Mouse (Mus musculus): ENCODE results near the gene P4ha1.
"Not testable (repeated sequence)": the region's sequence is repeated elsewhere in the genome, so short reads cannot be mapped to it uniquely, and the experiment has no call there.

The P4ha1 gene

GRCm38 (mm10) chr10:59368729-59369128, 45.6 kb downstream of the P4ha1 start:
- no peak for DNase-seq (ENCODE audit: low spot score)

DNA sequence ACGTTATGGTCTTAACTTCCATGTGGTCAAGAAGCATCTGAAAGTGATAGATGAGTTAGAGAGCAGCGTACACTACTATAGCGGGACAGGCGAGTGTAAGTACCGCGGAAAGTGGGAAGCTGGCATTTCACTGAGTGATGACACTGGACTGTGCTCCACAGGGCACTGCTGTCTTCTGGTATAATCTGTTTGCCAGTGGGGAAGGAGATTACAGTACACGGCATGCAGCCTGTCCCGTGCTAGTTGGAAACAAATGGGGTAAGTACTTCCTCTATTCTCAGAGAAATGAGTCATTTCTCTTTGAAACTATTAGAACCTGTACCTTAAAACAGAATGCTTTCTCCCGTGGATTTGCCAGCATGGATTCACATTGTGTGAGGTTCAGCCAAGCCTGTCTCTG, 46.3 kb downstream of the P4ha1 start:
- no peak for DNase-seq (ENCODE audit: low spot score)

- no peak for DNase-seq (ENCODE audit: low spot score)
Measured at GRCm38 (mm10) chr10:59377906-59378305, 54.8 kb downstream of the P4ha1 start.

- no peak for DNase-seq (ENCODE audit: low spot score)
Measured at GRCm38 (mm10) chr10:59378728-59379127, 55.6 kb downstream of the P4ha1 start.

DNA sequence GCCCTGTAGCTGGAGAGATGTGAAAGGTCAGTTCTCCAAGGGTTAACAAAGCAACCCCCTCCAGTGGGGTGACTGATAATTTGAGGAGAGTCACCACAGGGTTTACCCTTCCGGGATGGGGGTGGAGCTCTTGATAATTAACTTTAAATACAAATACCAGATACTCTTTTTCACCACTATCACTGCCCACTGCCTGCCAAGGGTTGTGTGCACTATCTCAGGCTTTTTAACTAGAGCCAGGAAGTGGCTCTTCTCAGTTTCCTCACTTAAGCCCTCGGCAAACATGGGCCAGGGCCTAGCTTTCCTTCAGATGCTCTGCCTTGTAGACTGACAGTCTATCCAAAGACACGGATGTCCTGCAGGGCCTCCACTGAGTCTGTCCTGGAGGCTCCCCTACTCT, 56.8 kb downstream of the P4ha1 start:
- DNase-seq (ENCODE audit: low spot score) = no peak

- no peak for DNase-seq (ENCODE audit: low spot score)
Measured at GRCm38 (mm10) chr10:59380411-59380821, 57.3 kb downstream of the P4ha1 start.

- not testable (repeated sequence) for DNase-seq (ENCODE audit: low spot score)
Measured at GRCm38 (mm10) chr10:59381563-59381962, 58.5 kb downstream of the P4ha1 start.

DNA sequence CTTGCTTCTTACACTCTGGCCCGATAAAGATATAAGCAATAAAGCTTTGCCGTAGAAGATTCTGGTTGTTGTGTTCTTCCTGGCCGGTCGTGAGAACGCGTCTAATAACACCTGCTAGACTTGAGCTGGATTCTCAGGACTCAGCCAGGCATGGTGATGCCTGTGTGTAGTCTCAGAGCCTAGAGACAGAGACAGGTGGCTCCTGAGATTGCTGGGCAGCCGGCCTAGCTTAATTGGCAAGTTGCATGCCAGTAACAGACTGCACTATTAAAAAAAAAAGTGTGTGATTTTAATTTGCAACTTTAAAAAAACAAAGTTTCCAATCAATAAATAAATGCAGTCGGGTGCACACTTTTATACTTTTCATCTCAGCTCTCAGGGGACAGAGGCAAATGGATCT, 63.9 kb downstream of the P4ha1 start:
- DNase-seq (ENCODE audit: low spot score) = no peak

DNA sequence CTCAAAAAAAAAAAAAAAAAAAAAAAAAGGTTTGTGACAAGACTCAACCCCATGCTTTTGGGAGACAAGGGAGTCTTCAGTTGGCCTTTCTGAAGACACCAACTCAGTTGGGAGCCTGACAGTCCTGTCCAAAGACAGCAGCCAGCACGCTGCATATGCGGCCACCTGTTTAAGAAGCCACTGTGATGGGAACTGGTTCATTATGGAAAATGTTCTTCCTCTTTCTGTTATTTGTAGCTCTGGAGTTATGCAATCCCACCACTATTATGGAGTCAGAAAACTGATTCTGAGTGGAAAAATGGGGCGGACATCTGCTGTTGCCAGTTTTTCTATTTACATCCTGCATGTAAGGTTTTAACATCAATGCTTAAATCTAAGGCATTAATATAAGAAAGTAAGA, 66.6 kb downstream of the P4ha1 start:
- DNase-seq (ENCODE audit: low spot score) = no peak

GRCm38 (mm10) chr10:59391907-59392306, 68.8 kb downstream of the P4ha1 start:
- no peak for DNase-seq (ENCODE audit: low spot score)

DNA sequence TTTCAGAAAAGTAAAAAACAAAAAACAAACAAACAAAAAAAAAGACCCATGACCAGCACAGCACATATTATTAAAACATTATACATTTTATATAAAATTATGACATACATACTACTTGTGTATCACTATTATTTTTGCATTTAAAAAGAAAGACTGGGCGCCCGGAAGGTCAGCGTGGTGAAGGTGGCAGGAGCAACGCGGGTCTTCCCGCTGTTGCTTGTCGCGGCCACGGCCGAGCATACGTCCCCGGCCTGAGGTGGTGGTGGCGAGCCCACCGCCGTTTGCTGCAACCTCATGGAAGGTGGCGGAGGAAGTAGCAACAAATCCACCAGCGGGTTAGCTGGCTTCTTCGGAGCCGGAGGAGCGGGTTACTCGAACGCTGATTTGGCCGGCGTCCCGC, 72.4 kb downstream of the P4ha1 start, which contains the start of gene Gm10273:
Gene Gm10273, plus strand, starts transcription at position 172 of the 400 bp plus-strand sequence.
- DNase-seq (ENCODE audit: low spot score) = not testable (repeated sequence)

GRCm38 (mm10) chr10:59402899-59403792, 80.0 kb downstream of the P4ha1 start, which contains the start of gene Pla2g12b:
Gene Pla2g12b (plus strand): TSS chr10:59403660.
- DNase-seq (ENCODE audit: low spot score) = no peak

DNA sequence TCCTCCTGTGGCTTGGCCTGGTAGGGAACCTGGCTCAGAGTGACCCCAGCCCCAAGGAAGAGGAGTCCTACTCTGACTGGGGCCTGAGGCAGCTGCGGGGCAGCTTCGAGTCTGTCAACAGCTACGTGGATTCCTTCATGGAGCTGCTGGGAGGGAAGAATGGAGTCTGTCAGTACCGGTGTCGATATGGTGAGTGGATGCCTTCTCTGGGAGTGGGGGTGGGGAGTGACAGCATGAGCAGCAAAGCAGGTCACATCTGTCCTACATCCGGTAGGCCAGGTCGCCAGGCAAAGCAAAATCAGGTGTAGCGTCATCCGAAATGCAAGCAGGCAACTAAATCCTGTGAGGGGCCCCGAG, 80.7 kb downstream of the P4ha1 start:
- DNase-seq (ENCODE audit: low spot score) = no peak

DNA sequence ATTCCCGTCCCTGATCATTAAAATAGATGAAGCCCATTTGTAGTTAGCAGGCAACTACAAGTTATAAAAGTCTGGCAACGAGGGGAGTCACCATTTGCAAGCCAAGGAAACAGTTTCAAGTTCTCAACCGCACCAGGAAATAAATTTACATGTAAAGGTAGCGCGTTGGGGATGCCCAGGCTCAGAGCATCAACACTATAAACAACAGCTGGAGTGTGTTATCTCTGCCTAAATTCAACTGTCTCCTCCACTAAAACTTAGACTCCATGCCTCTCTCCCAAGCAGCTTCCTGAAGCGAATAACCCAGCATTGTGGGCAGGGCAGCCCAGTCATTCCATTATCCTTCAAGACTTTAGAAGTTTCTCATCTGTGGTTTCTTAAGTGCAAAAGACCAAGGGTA, 85.4 kb downstream of the P4ha1 start:
- no peak for DNase-seq (ENCODE audit: low spot score)

- no peak for DNase-seq (ENCODE audit: low spot score)
Measured at GRCm38 (mm10) chr10:59410264-59410663, 87.2 kb downstream of the P4ha1 start.

GRCm38 (mm10) chr10:59413711-59414110, 90.6 kb downstream of the P4ha1 start:
- no peak for DNase-seq (ENCODE audit: low spot score)

DNA sequence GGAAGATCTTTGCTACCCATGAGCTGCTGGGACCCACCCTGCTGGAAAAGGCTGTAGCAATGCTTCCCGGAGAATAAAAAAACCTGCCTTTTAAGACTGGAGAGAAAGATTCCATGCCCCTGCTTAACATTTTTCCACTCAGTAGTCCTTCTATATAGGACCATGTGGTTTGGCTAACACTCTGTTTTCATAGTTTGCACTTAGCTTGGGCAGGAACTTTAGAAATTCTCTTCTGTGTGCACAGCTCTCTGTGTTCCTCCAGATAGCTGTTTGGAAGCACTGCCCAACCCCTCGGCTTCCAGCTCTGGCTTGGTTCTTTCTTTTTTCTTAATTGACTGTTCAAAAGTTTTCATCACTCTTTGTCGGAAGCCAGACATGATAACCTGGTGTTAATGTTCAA, 93.5 kb downstream of the P4ha1 start:
- no peak for DNase-seq (ENCODE audit: low spot score)

DNA sequence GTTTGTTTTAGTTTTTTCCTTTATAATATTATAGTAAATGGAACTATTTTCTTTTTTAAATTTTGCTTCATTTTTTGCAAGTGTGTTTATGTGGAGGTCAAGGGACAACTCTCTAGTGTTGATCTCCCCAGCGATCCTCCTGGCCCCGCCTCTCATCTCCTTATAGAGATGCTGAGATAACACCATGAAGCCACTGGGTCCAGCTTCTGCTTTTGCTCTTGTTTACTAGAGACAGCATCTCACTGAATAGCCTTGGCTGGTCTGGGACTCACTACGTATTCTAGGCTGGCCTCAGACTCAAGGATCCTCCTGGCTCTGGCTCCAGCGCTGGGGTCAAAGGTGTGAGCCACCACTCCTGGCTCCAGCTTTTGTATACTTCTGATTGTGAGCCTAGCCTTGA, 96.4 kb downstream of the P4ha1 start:
- DNase-seq (ENCODE audit: low spot score) = no peak
